Mouse (Mus musculus) C2C12 (cell line): ENCODE results near the gene Bank1.

ENCODE experiments used
- CTCF ChIP-seq: IDR thresholded peaks from one replicate; pipeline ENCODE4 v1.5.1; 2011; ENCODE audit not compliant: control insufficient read depth, insufficient read depth, insufficient read length
- MAX ChIP-seq: IDR thresholded peaks from one replicate; pipeline ENCODE4 v1.6.1; 2011; ENCODE audit warnings: mild to moderate bottlenecking, control low read depth

- TF ChIP-seq CTCF, result no peak
- TF ChIP-seq MAX, result no peak
Measured at GRCm38 (mm10) chr3:136325783-136326182, at the start of gene Bank1.
